Mouse (Mus musculus) stomach, embryonic 15.5 days (tissue): ENCODE data around the gene Tsacc. TPM values are rescaled to one million over a fixed set of nuclear protein-coding genes. Genes with fewer than 3 reads are reported as not detected.

Experiments used
- ATAC-seq: fragments of 200-750 bp; cut with Nextera tagmentation; 2 replicates; pipeline ENCODE4 v1.8.0; 2017; ENCODE audit warnings: low read depth, moderate number of reproducible peaks, moderate TSS enrichment; ENCODE audit not compliant: insufficient read depth, low FRiP score
- H3K27ac ChIP-seq: fragments of 300-500 bp; sonication (generic); 2 replicates; pipeline ENCODE4 v1.5.1; 2015; ENCODE audit warnings: mild to moderate bottlenecking, inconsistent platforms
- H3K27me3 ChIP-seq: fragments of 300-500 bp; sonication (generic); replicated peaks from 2 replicates; pipeline ENCODE4 v1.6.1; 2015; ENCODE audit warnings: inconsistent platforms
- H3K36me3 ChIP-seq: fragments of 300-500 bp; sonication (generic); 2 replicates; pipeline ENCODE4 v1.6.1; 2015; ENCODE audit warnings: inconsistent platforms
- H3K4me1 ChIP-seq: fragments of 300-500 bp; sonication (generic); 2 replicates; pipeline ENCODE4 v1.6.1; 2015; ENCODE audit warnings: inconsistent platforms
- H3K4me2 ChIP-seq: fragments of 300-500 bp; sonication (generic); 2 replicates; pipeline ENCODE4 v1.6.1; 2015; ENCODE audit warnings: mild to moderate bottlenecking, inconsistent platforms
- H3K4me3 ChIP-seq: fragments of 300-500 bp; sonication (generic); replicated peaks from 2 replicates; pipeline ENCODE4 v1.5.1; 2015; ENCODE audit warnings: inconsistent platforms
- H3K9ac ChIP-seq: fragments of 300-500 bp; sonication (generic); 2 replicates; pipeline ENCODE4 v1.6.1; 2015; ENCODE audit warnings: inconsistent platforms
- H3K9me3 ChIP-seq: fragments of 300-500 bp; sonication (generic); 2 replicates; pipeline ENCODE4 v1.6.1; 2016; ENCODE audit warnings: inconsistent platforms
- WGBS: fragments of 180-500 bp; shearing (Covaris S2); methylation state at CpG from one replicate; pipeline ENCODE4 v1.1.7; 2015; 5-methylcytosine and 5-hydroxymethylcytosine counted together
- polyA plus RNA-seq: library from polyadenylated mRNA; unstranded; fragments of >200 nt; fragmentation: Nextera tagmentation; extraction: Ambion mirVana; gene quantifications from 2 replicates; pipeline ENCODE4 v1.2.1, GENCODE M21; 2015

The Tsacc gene
- polyA plus RNA-seq, 1 experiment from 2014 or later, result 13.4 TPM

DNA sequence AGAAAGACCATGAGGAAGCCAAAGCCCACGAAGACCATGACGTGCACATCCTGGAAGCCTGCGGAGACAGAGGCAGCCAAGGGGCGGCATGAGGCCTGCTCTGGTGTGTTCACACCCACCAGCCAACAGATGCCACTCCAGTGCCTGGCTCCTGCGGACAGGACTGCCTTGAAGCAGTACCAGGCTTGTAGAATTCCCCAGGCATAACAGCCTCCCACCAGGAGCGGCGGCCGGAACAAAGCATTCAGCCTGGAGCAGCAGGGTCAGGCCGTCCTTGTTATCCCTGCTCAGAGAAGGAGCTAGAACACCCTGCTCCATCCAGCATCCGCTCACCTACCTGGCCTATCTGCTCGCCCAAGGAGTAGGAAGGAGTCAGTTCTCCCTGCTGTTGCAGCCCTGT, 48.4 kb downstream of the Tsacc start:
- H3K27ac ChIP-seq, result no peak overlapping the region
- H3K36me3 ChIP-seq, result no peaks in the 10 kb centered on the region
- no peaks in the 10 kb centered on the region for H3K9me3 ChIP-seq
- H3K9ac ChIP-seq, result no peak overlapping the region
- ATAC-seq, result no peak
- peaks cover 10% of the 10 kb centered on the region for H3K27me3 ChIP-seq
- H3K4me1 ChIP-seq, result no peaks in the 10 kb centered on the region
- 80% methylated on average over 11 of the region's 11 CpGs for WGBS
- H3K4me2 ChIP-seq, result no peak overlapping the region
- H3K4me3 ChIP-seq, result no peak overlapping the region

- peaks cover 14% of the 10 kb centered on the region for H3K27me3 ChIP-seq
- 46% methylated on average over 9 of the region's 9 CpGs for WGBS
- ATAC-seq, result peak; percentile 41; the same call in 1 of the 2 replicates
These were observed 49.1 kb downstream of the Tsacc start for GRCm38 (mm10) chr3:88247666-88248065.

DNA sequence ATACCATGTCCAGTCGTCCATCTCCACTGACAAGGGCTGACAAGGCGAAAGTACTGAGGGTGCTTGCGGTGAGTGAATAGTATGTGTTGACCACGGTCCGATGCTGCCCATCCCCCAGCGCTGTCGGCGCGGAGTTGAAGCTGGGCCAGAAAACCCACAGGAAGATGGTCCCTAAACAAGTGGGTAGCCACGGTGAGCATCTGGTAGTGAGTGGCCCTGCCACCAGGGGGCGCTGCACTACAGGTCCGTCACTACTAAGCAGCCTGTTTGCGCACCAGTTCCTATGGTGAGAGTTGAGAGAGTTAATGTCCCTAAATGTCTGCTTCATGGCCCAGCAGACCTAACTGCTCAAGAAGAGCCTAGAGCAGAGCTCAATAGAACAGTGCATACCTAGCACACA, 51.0 kb downstream of the Tsacc start:
- Histone ChIP-seq H3K4me1 (0 out of 2 replicates have a peak, but pooled peaks cover 4% of the 10 kb centered on the region), H3K36me3 (no peaks in the 10 kb centered on the region), H3K27ac (no peak overlapping the region), H3K4me3 (no peak overlapping the region), H3K4me2 (no peak overlapping the region), H3K9ac (no peak overlapping the region), H3K9me3 (no peaks in the 10 kb centered on the region), H3K27me3 (peaks cover 32% of the 10 kb centered on the region)
- 23% methylated on average over 13 of the region's 13 CpGs for WGBS
- ATAC-seq, result no peak

More at GRCm38 (mm10) chr3:88247666-88248065, 49.1 kb downstream of the Tsacc start:
- no peak overlapping the region for H3K4me3 ChIP-seq
- no peak overlapping the region for H3K4me2 ChIP-seq
- no peak overlapping the region for H3K9ac ChIP-seq
- no peak overlapping the region for H3K27ac ChIP-seq
- no peaks in the 10 kb centered on the region for H3K4me1 ChIP-seq
- no peaks in the 10 kb centered on the region for H3K9me3 ChIP-seq
- H3K36me3 ChIP-seq, result no peaks in the 10 kb centered on the region

- WGBS, result 4% methylated on average over 2 of the region's 2 CpGs
- no peaks in the 10 kb centered on the region for H3K36me3 ChIP-seq
- H3K27ac ChIP-seq, result no peak overlapping the region
- H3K4me2 ChIP-seq, result no peak overlapping the region
- no peak overlapping the region for H3K4me3 ChIP-seq
- H3K4me1 ChIP-seq, result 0 out of 2 replicates have a peak, but pooled peaks cover 4% of the 10 kb centered on the region
- no peak for ATAC-seq
- H3K9me3 ChIP-seq, result no peaks in the 10 kb centered on the region
- peaks cover 48% of the 10 kb centered on the region for H3K27me3 ChIP-seq
- H3K9ac ChIP-seq, result no peak overlapping the region
These were observed 52.7 kb downstream of the Tsacc start for GRCm38 (mm10) chr3:88244071-88244470.

DNA sequence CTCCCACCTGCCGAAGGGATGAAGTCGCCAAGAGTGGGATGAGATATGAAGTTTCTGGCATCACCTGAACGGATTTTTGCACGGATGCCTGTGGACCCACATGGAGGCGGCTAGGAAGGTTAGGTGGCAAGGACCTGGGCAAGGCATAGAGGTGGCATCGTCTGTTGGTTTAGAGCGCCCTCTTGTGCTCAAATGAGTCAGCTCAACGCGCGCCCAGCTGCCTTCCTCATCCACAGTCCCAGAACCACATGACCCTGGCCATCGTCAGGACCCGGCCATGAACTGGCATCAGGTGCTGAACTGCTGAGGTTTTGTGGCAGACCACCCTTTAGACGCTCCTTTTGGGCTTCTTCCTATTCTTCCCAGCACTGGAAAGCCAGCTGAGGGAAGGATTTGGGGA, 54.3 kb downstream of the Tsacc start:
- Histone ChIP-seq H3K4me2 (no peak overlapping the region), H3K9me3 (no peaks in the 10 kb centered on the region), H3K27ac (no peak overlapping the region), H3K36me3 (no peaks in the 10 kb centered on the region), H3K9ac (no peak overlapping the region), H3K4me3 (no peak overlapping the region), H3K4me1 (0 out of 2 replicates have a peak, but pooled peaks cover 4% of the 10 kb centered on the region), H3K27me3 (peaks cover 62% of the 10 kb centered on the region)
- no peak for ATAC-seq
- 3% methylated on average over 13 of the region's 13 CpGs for WGBS

DNA sequence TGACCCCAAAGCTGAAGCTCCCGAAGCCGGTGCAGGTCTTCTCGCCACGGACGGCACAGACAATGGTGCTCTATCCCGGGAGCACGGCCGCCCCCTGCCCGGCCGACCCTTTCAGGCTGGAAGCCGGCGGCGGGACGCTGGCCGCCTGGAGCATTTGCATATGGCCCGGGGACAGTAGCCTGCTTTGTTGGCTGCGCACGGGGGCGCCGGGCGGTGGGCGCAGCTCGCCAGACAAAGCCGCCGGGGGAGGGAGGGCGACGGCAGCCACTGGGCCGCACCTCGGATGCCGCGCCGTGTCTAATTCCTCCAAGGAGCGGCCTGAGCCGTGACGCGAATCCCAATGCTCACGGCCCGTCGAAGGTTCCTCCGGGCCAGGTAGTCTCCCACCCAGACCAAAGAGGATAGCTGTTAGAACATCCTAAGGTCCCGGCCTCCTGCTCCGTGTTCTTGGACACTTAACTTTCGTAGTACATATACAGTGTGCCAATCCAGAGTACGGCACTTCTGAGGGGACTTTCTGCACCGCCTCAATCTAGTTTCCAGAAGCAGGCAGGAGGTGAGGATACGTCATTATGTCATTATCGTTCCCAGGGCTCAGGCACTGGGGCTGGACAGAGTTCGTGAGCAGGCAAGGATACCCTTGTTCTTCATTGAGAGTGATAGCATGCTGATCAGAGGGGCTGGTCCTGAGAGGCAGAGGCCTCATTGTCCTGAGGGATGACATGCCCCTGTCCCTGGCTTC, 55.6 kb downstream of the Tsacc start:
- peak overlapping the region; percentile 9; the same call in 1 of the 2 replicates for H3K4me3 ChIP-seq

GRCm38 (mm10) chr3:88239446-88239845, 57.4 kb downstream of the Tsacc start:
- Histone ChIP-seq H3K36me3 (no peaks in the 10 kb centered on the region), H3K9me3 (no peaks in the 10 kb centered on the region), H3K4me3 (no peak overlapping the region), H3K4me1 (0 out of 2 replicates have a peak, but pooled peaks cover 4% of the 10 kb centered on the region), H3K27ac (no peak overlapping the region), H3K27me3 (peaks cover 76% of the 10 kb centered on the region), H3K9ac (no peak overlapping the region), H3K4me2 (no peak overlapping the region)
- whole genome bisulfite sequencing, result 53% methylated on average over 4 of the region's 4 CpGs
- no peak for ATAC-seq

More for the DNA sequence above, 55.6 kb downstream of the Tsacc start:
- WGBS, result 5% methylated on average over 43 of the region's 48 CpGs
- Histone ChIP-seq H3K4me2 (peak overlapping the region; percentile 37; the same call in 1 of the 2 replicates), H3K9ac (no peak overlapping the region; the same call in 1 of the 2 replicates), H3K36me3 (no peaks in the 10 kb centered on the region), H3K9me3 (no peaks in the 10 kb centered on the region), H3K4me1 (0 out of 2 replicates have a peak, but pooled peaks cover 4% of the 10 kb centered on the region), H3K27ac (no peak overlapping the region), H3K27me3 (peaks cover 75% of the 10 kb centered on the region)
- ATAC-seq, result no peak

- Histone ChIP-seq H3K36me3 (no peaks in the 10 kb centered on the region), H3K27me3 (peaks cover 75% of the 10 kb centered on the region), H3K4me1 (0 out of 2 replicates have a peak, but pooled peaks cover 4% of the 10 kb centered on the region), H3K9ac (no peak overlapping the region), H3K27ac (no peak overlapping the region), H3K9me3 (no peaks in the 10 kb centered on the region), H3K4me2 (no peak overlapping the region), H3K4me3 (no peak overlapping the region)
- ATAC-seq, result no peak
- 41% methylated on average over 8 of the region's 8 CpGs for WGBS
These were observed 57.9 kb downstream of the Tsacc start for GRCm38 (mm10) chr3:88238866-88239391.

- no peaks in the 10 kb centered on the region for H3K9me3 ChIP-seq
- no peak for ATAC-seq
- H3K4me3 ChIP-seq, result no peak overlapping the region
- H3K4me1 ChIP-seq, result 0 out of 2 replicates have a peak, but pooled peaks cover 4% of the 10 kb centered on the region
- no peak overlapping the region for H3K27ac ChIP-seq
- whole genome bisulfite sequencing, result 9% methylated on average over 10 of the region's 10 CpGs
- H3K9ac ChIP-seq, result no peak overlapping the region
- peak overlapping the region; percentile 19; the same call in 1 of the 2 replicates for H3K4me2 ChIP-seq
- H3K36me3 ChIP-seq, result no peaks in the 10 kb centered on the region
- H3K27me3 ChIP-seq, result peaks cover 62% of the 10 kb centered on the region
These were observed 59.1 kb downstream of the Tsacc start for GRCm38 (mm10) chr3:88237556-88238194.

GRCm38 (mm10) chr3:88237161-88237555, 59.6 kb downstream of the Tsacc start:
- Histone ChIP-seq H3K9me3 (no peaks in the 10 kb centered on the region), H3K27ac (no peak overlapping the region), H3K4me2 (no peak overlapping the region), H3K36me3 (no peaks in the 10 kb centered on the region), H3K4me3 (no peak overlapping the region), H3K27me3 (peaks cover 59% of the 10 kb centered on the region), H3K9ac (no peak overlapping the region), H3K4me1 (0 out of 2 replicates have a peak, but pooled peaks cover 4% of the 10 kb centered on the region)
- ATAC-seq, result no peak
- 37% methylated on average over 6 of the region's 6 CpGs for WGBS

- peaks cover 52% of the 10 kb centered on the region for H3K27me3 ChIP-seq
These were observed 61.2 kb downstream of the Tsacc start for GRCm38 (mm10) chr3:88235616-88236015.

DNA sequence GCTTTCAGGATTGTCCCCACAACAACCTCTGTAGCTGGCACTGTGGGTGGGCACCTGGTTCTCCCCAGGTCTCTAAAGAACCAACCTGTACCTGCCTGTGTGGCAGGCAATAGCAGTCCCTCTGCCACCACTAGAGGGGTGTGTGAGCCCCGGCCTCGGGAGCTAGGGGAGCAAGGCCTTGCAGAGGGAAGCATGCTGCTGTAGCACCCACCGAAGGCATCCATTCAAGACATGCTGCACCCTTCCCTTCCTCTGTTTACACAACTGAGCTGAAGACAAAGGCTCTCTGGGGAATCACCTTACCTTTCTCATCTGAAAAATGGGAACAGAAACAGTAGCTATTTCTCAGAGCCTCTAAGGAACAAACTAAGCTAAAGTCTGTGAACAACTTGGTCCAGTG, 61.6 kb downstream of the Tsacc start:
- Histone ChIP-seq H3K9me3 (no peaks in the 10 kb centered on the region), H3K4me1 (no peaks in the 10 kb centered on the region), H3K9ac (no peak overlapping the region), H3K36me3 (no peaks in the 10 kb centered on the region), H3K4me3 (no peak overlapping the region), H3K27ac (no peak overlapping the region), H3K27me3 (peaks cover 52% of the 10 kb centered on the region), H3K4me2 (no peak overlapping the region)
- ATAC-seq, result no peak
- WGBS, result 8% methylated on average over 3 of the region's 3 CpGs

More at GRCm38 (mm10) chr3:88235616-88236015, 61.2 kb downstream of the Tsacc start:
- no peak overlapping the region for H3K4me3 ChIP-seq
- H3K4me1 ChIP-seq, result no peaks in the 10 kb centered on the region
- no peaks in the 10 kb centered on the region for H3K36me3 ChIP-seq
- no peaks in the 10 kb centered on the region for H3K9me3 ChIP-seq
- H3K4me2 ChIP-seq, result no peak overlapping the region
- WGBS, result 74% methylated on average over 2 of the region's 2 CpGs
- no peak overlapping the region for H3K9ac ChIP-seq
- H3K27ac ChIP-seq, result no peak overlapping the region
- no peak for ATAC-seq
